Mouse (Mus musculus) spleen, adult 2 months (tissue): Measurements from ENCODE around the gene Sf1. TPM values are rescaled to one million over a fixed set of nuclear protein-coding genes. Genes with fewer than 3 reads are reported as not detected.

Experiments used
- DNase-seq, 2 experiments: peaks; one replicate each; pipeline versions ENCODE4 v3.0.0 to v3.0.0-alpha.2; 2012 to 2021; ENCODE audit warnings: low spot score in 2 of 2, low read depth in 1 of 2
- H3K27ac ChIP-seq: fragments of 200-500 bp; 2 replicates; pipeline ENCODE4 v1.5.1; 2012; ENCODE audit warnings: low read length, inconsistent platforms; ENCODE audit not compliant: insufficient read depth
- H3K27me3 ChIP-seq: fragments of 200-500 bp; 2 replicates; pipeline ENCODE4 v1.6.1; 2012; ENCODE audit warnings: mild to moderate bottlenecking, moderate library complexity, low read length, inconsistent platforms; ENCODE audit not compliant: control insufficient read depth, insufficient read depth
- H3K36me3 ChIP-seq: fragments of 200-500 bp; 2 replicates; pipeline ENCODE4 v1.6.1; 2012; ENCODE audit warnings: mild to moderate bottlenecking, low read length, inconsistent platforms; ENCODE audit not compliant: control insufficient read depth, insufficient read depth
- H3K4me1 ChIP-seq: fragments of 200-500 bp; 2 replicates; pipeline ENCODE4 v1.6.1; 2011; ENCODE audit warnings: inconsistent platforms; ENCODE audit not compliant: control insufficient read depth, insufficient read depth, insufficient read length
- H3K4me3 ChIP-seq: fragments of 200-500 bp; 2 replicates; pipeline ENCODE4 v1.5.1; 2011; ENCODE audit warnings: mild to moderate bottlenecking, inconsistent platforms; ENCODE audit not compliant: insufficient read depth, insufficient read length; ENCODE audit errors: extremely low read depth
- CTCF ChIP-seq: fragments of 200-500 bp; IDR thresholded peaks from 2 replicates; pipeline ENCODE4 v1.5.1; 2011; ENCODE audit warnings: mild to moderate bottlenecking, inconsistent platforms; ENCODE audit not compliant: insufficient read depth, insufficient read length, insufficient replicate concordance; ENCODE audit errors: extremely low read depth
- POLR2A ChIP-seq: fragments of 200-500 bp; IDR thresholded peaks from 2 replicates; pipeline ENCODE4 v1.6.1; 2011; ENCODE audit warnings: low read depth, low read length, inconsistent platforms
- WGBS: fragments of 180-500 bp; shearing (Covaris S2); methylation state at CpG from one replicate; pipeline ENCODE4 v1.1.7; 2018; 5-methylcytosine and 5-hydroxymethylcytosine counted together
- polyA plus RNA-seq: library from polyadenylated mRNA; depleted of rRNA; stranded (reverse); fragments of >200 nt; gene quantifications from 2 replicates; pipeline ENCODE4 v1.2.3, GENCODE M21; 2012

The Sf1 gene
- polyA plus RNA-seq, 1 experiment, result 177 TPM

- peaks cover 15% of the 10 kb centered on the region; the same call in 1 of the 2 replicates for H3K4me1 ChIP-seq
- H3K27ac ChIP-seq, result peak overlapping the region; percentile 99
- H3K36me3 ChIP-seq, result peaks cover 3% of the 10 kb centered on the region
- no peak for TF ChIP-seq CTCF
- TF ChIP-seq POLR2A, result no peak
- peak overlapping the region; percentile 2; the same call in 1 of the 2 replicates for H3K4me3 ChIP-seq
- WGBS, result 73% methylated on average over 22 of the region's 22 CpGs
- DNase-seq, result no peak
- H3K27me3 ChIP-seq, result no peaks in the 10 kb centered on the region
Measured at GRCm38 (mm10) chr19:6397582-6398249, 34.2 kb downstream of the Sf1 start.

GRCm38 (mm10) chr19:6398447-6399284 is 35.2 kb downstream of the Sf1 start:
- peak overlapping the region; percentile 83 for H3K4me3 ChIP-seq
- DNase-seq, result peak; percentile 47 to 86
- TF ChIP-seq POLR2A, result peak; percentile 19; the same call in 1 of the 2 replicates
- TF ChIP-seq CTCF, result no peak
- H3K4me1 ChIP-seq, result peaks cover 15% of the 10 kb centered on the region; the same call in 1 of the 2 replicates
- H3K36me3 ChIP-seq, result peaks cover 11% of the 10 kb centered on the region
- WGBS, result under 1% methylated on average over 39 of the region's 39 CpGs
- no peaks in the 10 kb centered on the region for H3K27me3 ChIP-seq
- H3K27ac ChIP-seq, result peak overlapping the region; percentile 99

- H3K27me3 ChIP-seq, result no peaks in the 10 kb centered on the region
- peaks cover 18% of the 10 kb centered on the region for H3K36me3 ChIP-seq
- 2% methylated on average over 76 of the region's 87 CpGs for WGBS
- peak within 1 kb of the TSS; percentile 99 for H3K27ac ChIP-seq
- H3K4me3 ChIP-seq, result peak within 1 kb of the TSS; percentile 83
- peak; percentile 58 for TF ChIP-seq POLR2A
- no peak for TF ChIP-seq CTCF
- peak; percentile 57 to 97 for DNase-seq
- H3K4me1 ChIP-seq, result peaks cover 15% of the 10 kb centered on the region; the same call in 1 of the 2 replicates
Measured at GRCm38 (mm10) chr19:6399285-6400095, 36.0 kb downstream of the Sf1 start, which contains the start of gene Rasgrp2. Gene Rasgrp2 (plus strand): TSS chr19:6399340.

GRCm38 (mm10) chr19:6400096-6401086 is 36.9 kb downstream of the Sf1 start:
- Histone ChIP-seq H3K36me3 (peaks cover 27% of the 10 kb centered on the region), H3K4me3 (peak overlapping the region; percentile 83), H3K27me3 (no peaks in the 10 kb centered on the region), H3K27ac (peak overlapping the region; percentile 99), H3K4me1 (peaks cover 15% of the 10 kb centered on the region; the same call in 1 of the 2 replicates)
- TF ChIP-seq POLR2A, result no peak
- no peak for TF ChIP-seq CTCF
- under 1% methylated on average over 29 of the region's 29 CpGs for WGBS
- DNase-seq, result peak; percentile 46 to 54

DNA sequence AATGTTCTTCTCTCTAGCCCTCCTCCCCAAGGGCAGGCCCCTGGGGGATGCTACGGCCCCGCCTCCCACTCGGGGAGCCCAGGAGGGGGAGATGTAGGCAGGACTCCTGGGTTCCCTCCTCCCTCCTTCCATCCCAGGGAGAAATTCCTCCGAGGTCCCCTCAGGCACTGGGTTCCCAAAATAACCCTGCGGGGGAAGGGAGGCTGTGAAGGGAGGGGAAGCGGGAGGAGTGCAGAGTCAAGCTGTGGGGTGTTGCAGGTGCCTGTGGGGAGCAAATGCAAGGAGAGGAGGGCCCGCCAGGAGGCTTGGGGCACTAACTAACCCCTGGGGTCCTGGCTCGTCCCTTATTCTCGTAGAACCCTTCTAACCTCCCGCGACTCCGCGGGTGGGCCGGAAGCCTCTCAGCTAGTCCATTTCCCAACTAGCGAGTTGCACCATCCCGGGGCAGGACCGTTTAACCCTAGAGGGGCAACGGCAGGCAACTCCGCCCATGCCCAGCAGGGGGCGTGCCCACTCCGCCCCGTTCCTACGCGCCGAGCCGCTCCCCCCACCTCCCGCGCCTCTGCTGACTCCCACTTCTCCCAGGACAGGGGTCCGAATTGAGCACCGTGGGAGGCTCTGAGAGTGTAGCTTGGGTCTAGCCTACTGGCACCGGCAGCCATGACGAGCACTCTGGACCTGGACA is 37.8 kb downstream of the Sf1 start:
- under 1% methylated on average over 32 of the region's 32 CpGs for WGBS
- DNase-seq, result peak; percentile 41 to 84
- no peaks in the 10 kb centered on the region for H3K27me3 ChIP-seq

More for the DNA sequence above, 37.8 kb downstream of the Sf1 start:
- Histone ChIP-seq H3K4me3 (peak overlapping the region; percentile 83), H3K27ac (peak overlapping the region; percentile 99), H3K4me1 (peaks cover 15% of the 10 kb centered on the region; the same call in 1 of the 2 replicates), H3K36me3 (peaks cover 28% of the 10 kb centered on the region)
- peak; percentile 92 for TF ChIP-seq CTCF
- no peak for TF ChIP-seq POLR2A
